In the genomic region with DNA sequence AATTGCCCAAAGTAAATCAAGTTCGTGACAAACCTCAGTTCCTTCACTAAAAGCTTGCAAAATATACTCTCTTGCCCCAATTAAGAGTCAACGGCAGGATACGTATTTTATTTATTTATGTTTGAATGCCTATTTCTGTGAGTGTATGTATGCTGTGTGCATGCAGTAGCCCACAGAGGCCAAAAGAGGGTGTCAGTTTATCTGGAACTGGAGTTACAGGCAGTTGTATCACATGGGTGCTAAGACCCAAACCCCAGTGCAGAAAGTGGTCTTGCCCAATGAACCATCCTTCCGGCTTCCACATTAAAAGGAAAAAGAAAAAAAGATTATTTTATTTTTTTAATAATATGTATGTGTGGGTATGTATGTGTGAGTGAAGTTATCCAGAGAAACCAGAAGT, we compare ENCODE assay signal across 17 mouse cellular contexts.
"Had no signal": no experiment of that assay in that cellular context is flagged by ENCODE, and none has a peak within 500 bp of the region (broad histone marks: within the 10 kb centered on the region; RNA-seq: fewer than 3 reads in every experiment).

No protein-coding gene starts in this region.

- H3K27ac ChIP-seq: limb, embryonic 12.5 days; limb, embryonic 15.5 days; liver, embryonic 14.5 days; lung, embryonic 15.5 days; midbrain, embryonic 10.5 days; midbrain, embryonic 13.5 days had no signal

- H3K36me3 ChIP-seq: limb, embryonic 15.5 days had no signal

- DNase-seq: kidney, adult 8-10 months; kidney, postnatal 10 days; kidney, postnatal 36 days; layer of hippocampus, postnatal 36 days; left cerebral cortex, postnatal 4 days; liver, postnatal 0 days; lung, postnatal 10 days; lung, postnatal 36 days; thymus, postnatal 25 days had no signal

- H3K4me3 ChIP-seq: limb, embryonic 15.5 days had no signal

- ATAC-seq: liver, postnatal 0 days had no signal

- H3K9me3 ChIP-seq: kidney, embryonic 15.5 days; limb, embryonic 15.5 days; lung, embryonic 15.5 days; megakaryocyte, embryonic 14.5 days; midbrain, embryonic 10.5 days; midbrain, embryonic 13.5 days had no signal

- H3K9ac ChIP-seq: kidney, embryonic 15.5 days; limb, embryonic 12.5 days; limb, embryonic 15.5 days; liver, embryonic 14.5 days; liver, postnatal 0 days; lung, embryonic 15.5 days; midbrain, embryonic 13.5 days had no signal

- H3K27me3 ChIP-seq: kidney, embryonic 15.5 days; limb, embryonic 12.5 days; limb, embryonic 15.5 days; lung, embryonic 15.5 days; midbrain, embryonic 13.5 days had no signal

- H3K4me1 ChIP-seq: midbrain, embryonic 13.5 days had no signal
